In the genomic region with DNA sequence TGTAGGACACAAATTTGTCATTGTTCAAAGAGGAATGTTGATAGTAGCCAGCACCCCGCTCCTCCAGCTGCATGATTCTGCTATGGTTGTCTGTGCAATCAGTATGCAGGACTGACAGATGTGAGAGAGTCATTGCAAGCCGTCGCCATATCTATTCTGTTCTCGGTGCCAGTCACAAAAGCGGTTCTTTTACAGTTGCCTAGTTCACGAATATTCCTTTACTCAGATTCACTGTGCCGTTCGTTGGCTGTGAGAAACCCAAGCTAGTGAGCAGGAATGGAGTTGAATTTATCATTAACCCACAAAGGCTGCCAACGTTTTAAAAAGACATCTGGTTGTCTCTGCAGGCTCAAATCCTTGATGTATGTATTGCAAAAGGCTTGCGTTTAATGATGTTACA, we compare ENCODE assay signal across 15 mouse cellular contexts.
"Had no signal": no experiment of that assay in that cellular context is flagged by ENCODE, and none has a peak within 500 bp of the region (broad histone marks: within the 10 kb centered on the region; RNA-seq: fewer than 3 reads in every experiment).

No protein-coding gene starts in this region.

- H3K27me3 ChIP-seq: liver, embryonic 13.5 days had no signal

- H3K36me3 ChIP-seq: liver, embryonic 13.5 days had no signal

- H3K27ac ChIP-seq: kidney, postnatal 0 days; left cerebral cortex, adult 2 months; liver, embryonic 13.5 days; stomach, postnatal 0 days had no signal

- DNase-seq: kidney, adult 18-20 months; kidney, postnatal 36 days; layer of hippocampus, postnatal 36 days; liver, embryonic 13.5 days; lung, adult 2 months; lung, postnatal 14 days; lung, postnatal 4 days; midbrain, embryonic 14.5 days; right cerebral cortex, adult 18-20 months; right cerebral cortex, postnatal 14 days; right cerebral cortex, postnatal 4 days; thymus, postnatal 25 days had no signal

- H3K4me3 ChIP-seq: left cerebral cortex, adult 2 months; liver, embryonic 13.5 days had no signal
